Mouse (Mus musculus) cerebellum, adult 11 months (tissue): ENCODE measurements around the gene Cd69.

Experiments
- DNase-seq: peaks from one replicate; pipeline ENCODE4 v3.0.0; 2022

The Cd69 gene

GRCm38 (mm10) chr6:129245793-129246192, 29.4 kb downstream of the Cd69 start:
- no peak for DNase-seq

GRCm38 (mm10) chr6:129241907-129242306, 33.3 kb downstream of the Cd69 start:
- no peak for DNase-seq

- DNase-seq: no peak
These were observed 33.8 kb downstream of the Cd69 start for GRCm38 (mm10) chr6:129241471-129241870.

DNA sequence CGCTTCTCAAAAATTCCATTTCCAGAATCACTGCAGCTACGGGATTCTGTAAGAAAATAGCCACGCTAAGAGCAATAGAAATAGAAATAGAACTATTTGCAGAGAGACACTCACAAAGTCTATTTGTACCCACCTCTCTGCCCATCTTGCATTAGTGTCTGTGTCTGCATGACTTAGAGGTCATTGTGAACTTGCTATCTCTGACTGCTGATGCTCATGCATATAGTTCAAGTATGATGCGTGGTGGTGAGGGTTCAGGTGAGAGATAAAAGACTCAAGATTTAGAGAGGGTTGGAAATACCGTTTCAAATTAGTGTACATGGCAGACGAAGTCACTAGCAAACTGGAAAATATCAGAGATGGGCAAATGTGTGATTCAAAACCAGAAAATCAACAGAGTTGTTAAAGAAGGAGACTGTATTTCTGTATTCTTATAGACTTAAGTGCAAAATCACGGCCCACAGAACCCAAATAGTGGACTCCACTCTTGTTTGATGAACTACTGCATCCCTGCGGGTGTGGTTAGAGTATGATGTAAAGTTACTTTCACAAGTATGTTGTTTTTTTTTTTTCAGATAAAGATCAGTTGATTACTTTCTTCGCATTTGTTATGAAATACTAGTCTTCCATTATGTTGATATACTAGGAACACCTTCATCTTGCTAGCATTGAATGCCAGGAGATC, 35.5 kb downstream of the Cd69 start:
- DNase-seq: no peak

- DNase-seq: no peak
These were observed 36.8 kb downstream of the Cd69 start for GRCm38 (mm10) chr6:129238275-129239038.

DNA sequence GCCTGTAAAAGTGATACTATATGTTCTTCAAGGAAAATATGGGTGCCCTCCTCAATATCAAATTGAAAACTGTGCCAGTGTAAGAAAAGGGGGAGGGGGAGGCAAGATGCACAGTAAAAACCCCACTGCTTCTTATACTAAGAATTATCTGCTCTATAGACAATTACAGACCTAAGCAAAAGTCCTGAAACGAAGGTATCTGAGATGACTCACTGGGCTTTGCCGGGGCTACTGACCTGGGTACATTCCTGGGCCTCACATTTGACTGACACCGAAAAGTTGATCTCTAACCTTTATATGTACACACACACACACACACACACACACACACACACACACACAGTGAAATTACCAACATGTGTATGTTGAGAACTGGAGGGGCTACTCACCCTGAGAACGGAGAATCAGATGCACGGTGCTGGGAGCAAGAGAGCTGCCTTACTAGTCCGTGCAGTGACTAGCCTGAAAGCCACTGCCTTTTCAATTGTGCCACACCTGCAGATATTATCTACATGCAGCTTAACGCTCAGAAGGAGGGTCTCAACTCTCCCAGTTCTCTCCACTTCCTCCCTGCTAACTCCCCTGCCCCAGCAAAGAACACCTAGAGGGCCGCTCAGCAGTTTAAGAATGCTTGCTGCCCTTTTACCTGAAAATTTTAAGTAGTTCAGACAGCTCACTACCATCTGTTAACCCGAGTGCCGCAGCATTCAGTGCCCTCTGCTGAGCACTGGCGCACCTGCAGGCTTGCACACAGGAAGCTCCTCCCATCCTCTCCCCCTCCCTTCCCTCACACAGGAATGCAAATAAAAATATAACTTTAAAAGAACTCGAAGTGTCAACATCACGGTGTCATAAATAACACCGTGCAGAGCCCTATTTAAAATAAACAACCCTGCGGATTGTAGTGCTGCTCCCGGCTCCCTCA, 37.6 kb downstream of the Cd69 start:
- peak; percentile 30 for DNase-seq

- DNase-seq: no peak
These were observed 38.4 kb downstream of the Cd69 start for GRCm38 (mm10) chr6:129236652-129237342.

GRCm38 (mm10) chr6:129235855-129236461, 39.3 kb downstream of the Cd69 start:
- DNase-seq: no peak

- DNase-seq: no peak
These were observed 40.5 kb downstream of the Cd69 start for GRCm38 (mm10) chr6:129234456-129235360.

- no peak for DNase-seq
These were observed 41.3 kb downstream of the Cd69 start for GRCm38 (mm10) chr6:129233955-129234369.

- DNase-seq: no peak
These were observed 41.8 kb downstream of the Cd69 start for GRCm38 (mm10) chr6:129233366-129233954.

- no peak for DNase-seq
These were observed 42.4 kb downstream of the Cd69 start for GRCm38 (mm10) chr6:129232842-129233205.

- DNase-seq: no peak
These were observed 43.0 kb downstream of the Cd69 start for GRCm38 (mm10) chr6:129232005-129232841.

DNA sequence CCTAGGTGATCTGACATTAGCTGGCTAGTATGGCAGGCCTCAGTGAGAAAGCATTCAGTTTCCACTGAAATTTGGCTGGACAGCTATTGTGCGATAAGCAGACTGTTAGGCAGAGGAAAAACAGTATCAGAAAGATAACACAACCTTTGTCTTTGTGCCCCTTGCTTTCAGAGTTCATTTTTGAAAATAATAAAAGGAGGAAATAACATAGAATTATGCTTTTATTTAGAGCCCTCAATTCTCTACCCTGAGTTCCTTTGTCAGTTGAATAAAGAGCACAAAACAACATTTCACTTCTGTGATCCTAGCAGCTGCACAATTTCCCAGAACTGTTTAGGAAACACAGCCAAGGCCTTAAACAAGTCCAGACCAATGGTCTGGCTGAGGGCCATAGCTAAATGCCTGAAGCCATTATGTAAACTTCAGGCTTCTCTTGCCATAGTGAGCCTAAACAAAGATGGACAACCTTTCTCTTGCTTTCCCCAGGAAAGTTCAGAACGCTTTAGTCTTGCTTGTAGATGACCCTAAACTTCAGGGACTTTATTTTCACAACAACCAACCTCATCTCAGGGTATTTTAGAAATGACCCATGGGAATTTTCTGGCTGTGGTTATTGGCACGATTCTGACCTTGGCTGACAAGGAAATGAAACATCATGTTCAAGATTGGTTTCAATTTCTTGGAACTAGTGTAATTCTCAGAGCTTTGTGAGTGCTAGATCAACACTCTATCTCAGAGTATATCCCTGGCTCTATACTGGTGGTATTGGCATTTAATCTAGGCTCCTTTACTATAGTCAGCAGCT, 45.3 kb downstream of the Cd69 start:
- no peak for DNase-seq

- no peak for DNase-seq
These were observed 46.1 kb downstream of the Cd69 start for GRCm38 (mm10) chr6:129228935-129229773.

- DNase-seq: no peak
These were observed 50.2 kb downstream of the Cd69 start for GRCm38 (mm10) chr6:129225078-129225477.

DNA sequence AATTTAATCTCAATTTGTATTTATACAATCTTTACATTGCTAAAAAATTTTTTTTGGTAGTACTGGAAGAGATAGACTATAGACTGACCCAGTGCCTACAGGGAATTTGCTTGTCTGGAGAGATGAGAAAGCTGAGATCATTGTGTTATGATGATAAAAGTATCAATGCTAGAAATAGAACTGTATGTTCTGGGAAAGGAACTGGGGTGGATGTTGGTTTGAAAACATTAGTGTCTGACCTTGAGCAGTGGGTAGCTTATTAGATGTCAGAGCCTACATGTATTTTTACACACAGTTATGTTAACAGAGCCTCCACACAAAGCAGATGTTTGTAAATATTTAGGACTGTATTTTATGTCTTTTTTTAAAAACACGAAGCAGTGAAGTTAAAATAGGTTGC, 51.1 kb downstream of the Cd69 start:
- no peak for DNase-seq

DNA sequence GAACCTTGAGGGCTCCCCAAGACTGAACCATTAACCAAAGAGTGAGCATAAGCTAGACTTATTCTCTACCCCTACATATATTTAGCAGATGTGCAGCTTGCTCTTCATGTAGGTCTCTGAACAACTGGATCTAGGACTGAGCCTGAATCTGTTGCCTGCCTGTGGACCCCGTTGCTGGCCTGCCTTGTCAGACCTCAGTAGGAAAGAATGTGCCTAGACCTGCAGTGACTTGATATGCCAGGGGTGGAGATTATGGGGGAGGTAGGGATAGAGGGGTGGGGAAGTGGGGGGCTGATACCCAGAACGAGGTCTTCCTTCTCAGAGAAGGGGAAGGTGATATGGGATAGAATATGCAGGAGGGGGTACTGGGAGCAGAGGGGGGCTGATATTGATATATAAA, 51.6 kb downstream of the Cd69 start:
- DNase-seq: no peak
